14 mouse cellular contexts compared by ENCODE assay signal in genomic region chr1:114330541-114330940, GRCm38 (mm10).
A peak's percentile ranks its signal among the peaks of the same experiment; 100 is the strongest.
DNase-seq lines count a peak whose midpoint lies in the region; ATAC-seq lines count a peak whose summit lies in the region.
"Had no signal": no experiment of that assay in that cellular context is flagged by ENCODE, and none has a peak within 500 bp of the region (broad histone marks: within the 10 kb centered on the region; RNA-seq: fewer than 3 reads in every experiment).

No protein-coding gene starts in this region.

- H3K4me1 ChIP-seq in hindbrain, embryonic 16.5 days (ENCODE audit: control insufficient read depth, insufficient read depth, low read depth, low read length), result no peaks in the 10 kb centered on the region
- no peaks in the 10 kb centered on the region for H3K4me1 ChIP-seq in hindbrain, embryonic 10.5 days (replicated peaks)
- no peaks in the 10 kb centered on the region for H3K4me1 ChIP-seq in kidney, embryonic 14.5 days (ENCODE audit: control insufficient read depth, insufficient read depth, low read length)
- H3K4me1 ChIP-seq: embryonic facial prominence, embryonic 13.5 days had no signal

- H3K9ac ChIP-seq in hindbrain, embryonic 16.5 days (ENCODE audit: low read depth, low read length), result no peak overlapping the region
- H3K9ac ChIP-seq in kidney, embryonic 14.5 days (ENCODE audit: low read depth, low read length), result no peak overlapping the region
- H3K9ac ChIP-seq: embryonic facial prominence, embryonic 13.5 days; lung, embryonic 14.5 days had no signal

- H3K4me3 ChIP-seq in hindbrain, embryonic 16.5 days (ENCODE audit: low read length), result no peak overlapping the region
- no peak overlapping the region for H3K4me3 ChIP-seq in hindbrain, embryonic 10.5 days
- H3K4me3 ChIP-seq in kidney, embryonic 14.5 days (ENCODE audit: low read length), result no peak overlapping the region
- H3K4me3 ChIP-seq: embryonic facial prominence, embryonic 13.5 days had no signal

- ATAC-seq in hindbrain, embryonic 16.5 days, result peak; percentile 89
- no peak for ATAC-seq in erythroid progenitor cell, adult 5-6 weeks (replicated peaks; ENCODE audit: low FRiP score, poor library complexity, severe bottlenecking)
- ATAC-seq in kidney, embryonic 14.5 days (ENCODE audit: low FRiP score, low TSS enrichment), result no peak
- ATAC-seq: midbrain, embryonic 16.5 days had no signal

- no peaks in the 10 kb centered on the region for H3K9me3 ChIP-seq in hindbrain, embryonic 16.5 days (ENCODE audit: control insufficient read depth, low read length)
- H3K9me3 ChIP-seq in hindbrain, embryonic 10.5 days, result no peaks in the 10 kb centered on the region
- H3K9me3 ChIP-seq in kidney, embryonic 14.5 days (ENCODE audit: control insufficient read depth, low read length), result no peaks in the 10 kb centered on the region
- H3K9me3 ChIP-seq: embryonic facial prominence, embryonic 13.5 days had no signal

- no peaks in the 10 kb centered on the region for H3K27me3 ChIP-seq in hindbrain, embryonic 16.5 days (replicated peaks; ENCODE audit: control insufficient read depth, insufficient read depth, low read length)
- H3K27me3 ChIP-seq in hindbrain, embryonic 10.5 days (ENCODE audit: insufficient read depth, poor library complexity, severe bottlenecking), result no peaks in the 10 kb centered on the region
- no peaks in the 10 kb centered on the region for H3K27me3 ChIP-seq in kidney, embryonic 14.5 days (ENCODE audit: control insufficient read depth, insufficient read depth, low read length)
- H3K27me3 ChIP-seq: embryonic facial prominence, embryonic 13.5 days had no signal

- H3K36me3 ChIP-seq in hindbrain, embryonic 16.5 days (ENCODE audit: control insufficient read depth, insufficient read depth, low read length), result no peaks in the 10 kb centered on the region
- no peaks in the 10 kb centered on the region for H3K36me3 ChIP-seq in hindbrain, embryonic 10.5 days
- no peaks in the 10 kb centered on the region for H3K36me3 ChIP-seq in kidney, embryonic 14.5 days (ENCODE audit: control insufficient read depth, insufficient read depth, low read length)
- H3K36me3 ChIP-seq: embryonic facial prominence, embryonic 13.5 days; G1E had no signal

- no peak overlapping the region for H3K27ac ChIP-seq in hindbrain, embryonic 16.5 days (ENCODE audit: low read depth, low read length)
- H3K27ac ChIP-seq in hindbrain, embryonic 10.5 days, result no peak overlapping the region
- no peak overlapping the region for H3K27ac ChIP-seq in kidney, embryonic 14.5 days (ENCODE audit: low read depth, low read length)
- H3K27ac ChIP-seq: embryonic facial prominence, embryonic 13.5 days; kidney, postnatal 0 days had no signal

- H3K4me2 ChIP-seq in hindbrain, embryonic 16.5 days (ENCODE audit: low read length), result no peak overlapping the region
- no peak overlapping the region for H3K4me2 ChIP-seq in kidney, embryonic 14.5 days (replicated peaks; ENCODE audit: low read depth, low read length)
- H3K4me2 ChIP-seq: embryonic facial prominence, embryonic 13.5 days; lung, embryonic 14.5 days had no signal

- 72% methylated on average over 2 of the region's 2 CpGs for WGBS in hindbrain, embryonic 16.5 days
- 87% methylated on average over 2 of the region's 2 CpGs for WGBS in hindbrain, embryonic 10.5 days
- 84% methylated on average over 2 of the region's 2 CpGs for WGBS in kidney, embryonic 14.5 days

- no peak for DNase-seq in hindbrain, embryonic 10.5 days (ENCODE audit: low spot score)
- DNase-seq in cerebellum, adult 11 months, result peak; percentile 81
- DNase-seq in cerebellum, postnatal 25 days, result peak; percentile 87
- peak; percentile 51 to 62 for DNase-seq in layer of hippocampus, postnatal 10 days (ENCODE audit: low spot score in 2 of 2)
- no peak for DNase-seq in yolk sac, embryonic 10.5 days (ENCODE audit: low spot score)
- DNase-seq: adrenal gland, adult 8-10 months; lung, embryonic 14.5 days had no signal

Comparison
In these comparisons a context has a peak if more than half of its experiments do, and no peak if none do; other contexts are left out.
1. DNase-seq: peak in cerebellum, adult 11 months (single experiment), cerebellum, postnatal 25 days (2 of 2) and layer of hippocampus, postnatal 10 days (2 of 2); none in hindbrain, embryonic 10.5 days (single experiment) and yolk sac, embryonic 10.5 days (single experiment).